Mouse (Mus musculus): Measurements from ENCODE around the gene Tk2.
A peak's percentile ranks its signal among the peaks of the same experiment; 100 is the strongest.

Tk2 gene

DNA sequence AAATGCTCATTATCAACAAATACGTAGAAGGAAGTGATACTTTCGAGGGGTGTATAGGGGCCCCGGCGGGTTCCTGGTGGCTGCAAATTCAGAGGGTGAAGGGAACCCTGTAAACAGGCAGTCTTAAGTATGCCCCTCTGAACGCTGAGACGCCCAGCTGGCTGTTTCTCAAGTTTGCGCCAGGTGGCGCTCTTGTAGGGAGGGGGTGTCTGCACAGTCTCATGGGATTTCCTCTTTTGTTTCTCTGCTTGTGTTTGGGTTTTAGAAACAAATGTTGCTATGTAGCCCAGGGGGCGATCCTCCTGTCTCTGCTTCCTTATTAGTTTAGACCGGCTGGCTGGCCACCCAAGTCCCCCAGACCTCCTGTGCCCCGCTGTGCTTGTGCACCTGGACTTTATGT, 29.3 kb downstream of the Tk2 start:
- DNase-seq = peak; percentile 24 to 52

DNA sequence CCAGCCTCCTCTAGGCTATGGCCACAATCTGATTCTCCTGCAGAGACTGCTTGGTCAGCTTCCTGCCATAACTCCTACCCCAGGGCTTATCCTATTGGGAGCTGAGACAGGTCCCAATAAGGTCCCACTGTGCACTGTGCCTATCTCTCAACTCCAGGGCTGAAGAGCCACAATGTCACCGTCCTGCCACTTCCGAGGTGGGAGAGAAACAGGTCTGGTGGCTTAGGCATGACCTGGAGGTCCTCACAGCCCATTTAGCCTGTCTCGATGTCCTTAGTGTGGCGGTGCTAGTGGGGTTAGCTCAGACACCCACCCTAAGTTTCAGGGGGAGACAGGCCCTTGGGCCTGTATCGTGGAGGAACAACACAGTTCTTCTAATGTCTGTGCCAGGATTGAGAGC, 30.8 kb downstream of the Tk2 start:
- DNase-seq = no peak

DNA sequence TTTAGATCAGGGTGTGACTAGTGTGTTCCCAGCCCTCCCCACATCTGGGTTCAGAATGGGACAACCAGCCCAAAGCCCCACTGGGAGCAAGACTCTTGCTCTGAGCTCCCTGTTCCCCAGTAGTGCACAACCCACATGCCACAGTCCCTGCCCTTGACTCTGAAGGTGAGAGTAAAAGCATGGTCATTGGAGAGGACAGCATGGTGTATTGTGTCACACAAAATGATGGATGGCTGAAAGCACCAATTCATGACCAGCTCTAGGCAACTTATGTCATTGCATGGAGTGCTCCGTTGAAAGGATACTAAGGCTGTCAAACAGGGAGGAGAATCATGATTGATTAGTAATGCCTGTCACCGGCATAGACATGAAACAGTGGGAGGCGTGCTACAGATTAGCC, 43.1 kb downstream of the Tk2 start:
- no peak for DNase-seq

DNA sequence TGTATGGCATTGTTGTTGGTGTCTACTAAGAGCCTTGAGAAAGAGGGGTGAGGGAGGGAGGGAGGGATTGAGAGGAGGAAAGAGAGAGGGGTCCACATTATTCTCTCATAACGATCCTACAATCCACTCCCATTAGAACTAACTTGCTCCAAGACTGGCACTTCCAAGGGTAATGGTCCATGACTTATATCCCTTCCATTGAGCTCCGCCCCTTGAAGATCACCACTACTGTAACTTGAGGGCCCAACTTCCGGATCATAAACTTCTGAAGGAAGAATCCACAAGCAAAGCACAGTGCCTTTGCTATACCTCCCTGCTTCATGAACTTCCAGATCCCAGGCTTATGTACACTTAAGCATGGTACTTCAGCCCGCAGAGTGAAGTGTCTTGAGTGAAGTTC, 46.0 kb downstream of the Tk2 start:
- DNase-seq = no peak

DNA sequence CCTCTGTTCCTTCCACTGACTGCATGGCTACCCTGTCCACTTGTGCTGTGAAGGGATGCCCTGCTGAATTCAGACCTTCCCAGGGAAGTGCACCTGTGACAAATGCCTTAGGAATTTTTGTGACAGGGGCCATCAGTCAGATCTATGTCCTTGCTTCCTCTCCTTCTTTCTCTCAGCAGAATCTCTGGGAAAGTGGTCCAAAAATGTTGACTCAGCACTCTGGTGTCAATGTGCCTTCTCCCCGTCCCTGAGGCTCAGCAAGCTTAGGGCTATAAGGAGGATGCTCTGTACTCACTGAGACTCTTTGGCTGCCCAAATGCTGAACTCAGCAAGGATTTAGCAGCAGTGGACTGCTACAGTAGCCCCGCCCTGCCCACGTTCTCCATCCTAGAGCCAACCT, 46.7 kb downstream of the Tk2 start:
- DNase-seq = no peak

DNA sequence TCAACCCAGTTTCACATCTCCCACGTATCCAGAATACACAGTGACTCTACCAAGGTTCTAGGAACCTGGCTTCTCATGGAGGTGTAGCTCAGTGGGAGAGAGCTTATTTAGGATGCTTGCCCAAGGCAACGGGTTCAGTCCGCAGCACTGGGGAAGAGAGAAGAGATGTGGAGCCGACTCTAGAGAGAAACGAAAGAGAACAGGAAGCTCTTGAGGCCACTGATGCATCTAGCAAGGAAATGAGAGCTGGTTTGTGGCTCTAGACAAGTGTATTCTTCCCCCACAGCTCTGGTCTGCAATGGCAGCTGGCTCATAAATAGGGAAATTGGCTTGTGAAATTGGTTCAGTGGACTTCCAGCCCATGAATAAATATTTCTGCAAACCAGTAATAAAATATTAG, 48.6 kb downstream of the Tk2 start:
- DNase-seq = no peak

DNA sequence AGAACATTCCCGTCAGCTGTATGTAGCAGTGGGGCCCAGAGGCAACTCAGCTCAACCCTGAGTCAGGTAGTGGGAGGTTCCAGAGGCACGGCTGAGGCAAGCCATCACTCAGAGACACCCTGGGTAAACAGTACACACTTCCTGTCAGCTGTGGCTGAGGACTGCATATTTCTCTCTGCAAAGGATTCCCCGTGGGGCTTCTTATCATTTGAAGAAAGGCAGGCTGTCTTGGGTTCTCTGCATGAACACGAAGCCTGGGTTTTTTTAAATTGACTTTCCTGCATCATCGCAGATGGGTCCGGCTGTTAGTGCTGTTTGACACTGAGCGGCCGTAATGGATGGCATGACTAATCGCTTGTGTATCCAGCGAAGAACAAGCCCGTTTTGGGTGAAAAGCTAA, 56.9 kb downstream of the Tk2 start:
- DNase-seq = no peak

DNA sequence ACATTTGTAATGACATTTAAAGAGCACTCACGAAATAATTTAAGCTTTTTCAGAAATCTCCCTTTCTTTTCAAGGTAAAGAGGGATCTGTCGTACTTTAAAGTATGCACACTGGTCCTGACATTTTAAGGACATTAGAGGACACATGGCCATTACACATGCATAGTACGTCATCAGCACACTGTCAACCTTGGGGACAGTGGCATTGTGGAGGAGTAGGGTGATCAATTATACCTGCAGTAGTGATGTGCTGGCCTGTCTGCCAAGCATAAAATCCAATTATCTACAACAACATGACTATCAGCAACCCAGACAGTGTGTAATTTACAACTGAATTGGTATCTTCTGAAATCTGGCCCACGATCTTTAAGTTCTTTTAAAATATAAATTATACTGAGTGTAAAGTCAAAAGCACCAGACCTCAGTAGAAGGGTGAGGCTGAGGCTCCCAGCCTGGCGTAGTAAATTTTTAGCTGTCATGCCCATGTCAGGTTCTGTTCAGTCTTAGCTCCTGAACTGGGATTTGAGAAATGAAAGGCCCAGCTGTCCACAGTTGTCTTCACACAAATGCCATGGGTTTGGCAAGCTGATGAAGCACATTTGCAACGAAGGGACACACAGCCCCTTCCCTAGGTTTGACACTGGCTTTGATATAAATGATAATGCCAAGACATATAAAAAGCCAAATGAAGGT, 57.4 kb downstream of the Tk2 start:
- DNase-seq = no peak

DNA sequence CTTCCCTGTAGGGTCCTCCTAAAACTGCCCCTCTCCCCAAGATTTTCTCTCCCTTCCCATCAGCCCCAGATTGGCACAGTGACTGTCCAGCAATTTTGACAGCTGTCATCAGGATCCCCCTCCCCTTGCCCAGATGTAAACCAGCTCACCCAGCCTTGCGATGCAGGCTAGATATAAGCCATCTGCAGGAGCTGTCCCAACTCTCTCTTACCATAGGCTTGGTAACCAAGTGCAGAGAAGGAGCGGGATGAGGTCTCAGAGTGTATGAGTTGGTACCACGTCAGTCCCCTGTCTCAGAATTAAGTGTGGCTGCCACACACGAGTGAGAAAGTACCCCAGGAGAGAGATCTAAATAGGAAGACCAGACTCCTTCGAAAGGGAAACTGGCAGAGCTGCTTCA, 59.9 kb downstream of the Tk2 start:
- no peak for DNase-seq

DNA sequence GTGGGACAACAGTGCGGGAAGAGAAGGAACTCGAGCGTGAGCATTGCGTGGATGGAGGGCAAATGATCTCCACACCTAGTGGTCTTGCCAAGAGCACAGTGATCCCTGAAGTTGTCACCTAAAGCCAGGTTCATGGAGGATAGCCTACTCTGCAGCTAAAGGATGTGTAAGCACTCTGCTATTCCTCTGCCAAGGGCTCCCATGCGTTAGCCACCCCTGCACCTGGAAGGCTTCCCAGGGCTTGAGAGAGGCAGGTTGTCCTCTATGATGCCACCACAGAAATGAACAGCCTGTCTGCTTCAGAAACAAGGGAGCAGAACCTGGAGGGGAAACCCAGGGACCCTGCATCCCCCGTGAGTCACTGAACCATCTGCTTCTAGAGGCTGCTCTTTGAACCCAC, 60.7 kb downstream of the Tk2 start:
- no peak for DNase-seq

DNA sequence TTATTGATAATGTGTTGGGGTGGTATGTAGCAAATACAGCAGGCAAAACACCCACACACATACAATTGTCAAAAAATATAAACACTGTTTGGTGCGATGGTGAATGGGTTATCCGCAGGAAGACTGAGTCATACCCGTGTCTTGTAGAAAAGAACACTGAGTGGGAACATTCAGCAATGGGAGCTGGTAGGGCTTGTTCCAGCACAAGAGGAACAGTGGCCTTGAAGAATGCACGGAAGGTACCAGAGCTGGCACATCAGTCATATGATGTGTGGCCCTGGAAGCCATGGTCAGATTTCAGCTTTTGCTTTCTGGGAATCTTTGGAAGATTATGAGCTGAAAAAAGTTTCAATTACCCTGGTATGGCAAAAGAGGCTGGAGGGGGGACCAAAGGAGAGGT, 61.5 kb downstream of the Tk2 start:
- DNase-seq = no peak

DNA sequence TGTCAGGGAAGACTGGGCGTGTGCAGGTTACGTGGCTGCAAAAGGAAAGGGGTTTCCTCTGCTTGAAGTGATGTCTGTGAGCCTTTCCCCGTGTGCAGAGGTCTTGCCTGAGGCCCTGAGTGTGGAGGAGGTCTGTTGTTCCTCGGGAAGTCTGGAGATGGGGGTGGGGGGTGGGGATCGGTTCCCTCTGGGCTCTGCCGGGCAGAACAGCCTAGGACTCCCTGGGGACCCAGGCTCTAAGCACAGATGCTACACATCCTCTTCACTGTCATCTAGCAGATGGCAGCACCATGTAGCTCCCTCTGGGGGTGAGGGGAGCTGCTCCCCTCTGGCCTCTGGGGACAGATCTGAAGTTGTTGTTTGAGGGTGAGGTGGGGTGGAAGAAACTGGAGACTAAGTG, 63.5 kb downstream of the Tk2 start:
- no peak for DNase-seq

DNA sequence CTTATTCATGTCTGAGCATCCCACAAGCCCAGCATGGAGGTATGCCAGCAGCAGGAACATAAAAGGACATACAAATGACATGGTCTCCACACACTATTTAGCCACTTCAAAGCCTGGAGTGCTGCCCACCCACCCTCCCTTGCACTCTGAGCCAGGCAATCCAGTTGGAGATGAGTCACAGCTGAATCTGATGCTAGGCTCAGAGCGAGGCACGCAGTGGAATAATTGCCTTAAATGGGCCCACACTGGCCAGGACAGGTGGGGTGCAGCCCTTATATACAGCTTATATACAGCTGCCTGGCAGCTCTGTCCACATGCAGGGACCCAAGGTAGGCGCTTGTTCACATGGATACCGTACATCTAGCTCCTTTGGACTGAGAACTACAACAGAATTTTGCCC, 71.3 kb downstream of the Tk2 start:
- no peak for DNase-seq

Measured in cerebellum, postnatal 25 days (tissue).